Mouse (Mus musculus): ENCODE data around the gene Znhit2. TPM values are rescaled to one million over a fixed set of nuclear protein-coding genes. Genes with fewer than 3 reads are reported as not detected.

Znhit2 gene
- total and polyA plus RNA-seq, 2 experiments from 2014 or later = 40.4 to 59.1 TPM

GRCm38 (mm10) chr19:6048681-6049410 is 12.1 kb upstream of the Znhit2 start:
- no peak for TF ChIP-seq CTCF (IDR thresholded peaks at IDR 0.05)
- Histone ChIP-seq H3K4me3 (ENCODE audit: low read depth, low read length) (no peak overlapping the region), H3K9ac (replicated peaks; ENCODE audit: low read length, poor library complexity, severe bottlenecking) (no peak overlapping the region), H3K36me3 (ENCODE audit: insufficient read depth, low read length) (peaks cover 56% of the 10 kb centered on the region), H3K27ac (ENCODE audit: low read depth, low read length) (no peak overlapping the region), H3K4me2 (ENCODE audit: low read depth, low read length, poor library complexity, severe bottlenecking) (no peak overlapping the region), H3K9me3 (ENCODE audit: low read length) (no peaks in the 10 kb centered on the region), H3K4me1 (ENCODE audit: insufficient read depth, low read length) (peaks cover 10% of the 10 kb centered on the region), H3K27me3 (ENCODE audit: insufficient read depth, low read length) (no peaks in the 10 kb centered on the region)
- no peak for ATAC-seq (ENCODE audit: low FRiP score)
- 86% methylated on average over 11 of the region's 11 CpGs for WGBS
- DNase-seq (ENCODE audit: low spot score) = no peak

DNA sequence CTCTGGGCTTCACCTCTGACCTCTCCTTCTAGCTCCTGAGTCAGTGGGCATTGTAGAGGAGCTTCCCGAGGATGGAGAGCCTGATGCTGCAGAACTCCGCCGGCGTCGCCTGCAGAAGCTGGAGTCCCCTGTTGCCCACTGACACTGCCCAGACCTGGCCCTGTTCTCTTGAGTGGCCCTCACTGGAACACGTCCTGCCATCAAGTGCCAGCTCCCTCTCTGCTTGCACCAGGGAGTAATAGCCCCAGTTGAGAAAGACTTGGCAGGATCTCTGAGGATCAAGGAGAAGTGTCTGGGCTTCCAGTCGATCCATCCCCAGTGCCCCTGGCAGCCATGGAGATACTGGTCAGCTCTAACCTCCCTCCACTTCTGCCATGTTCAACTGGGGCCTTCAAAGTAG is 8.5 kb upstream of the Znhit2 start:
- Histone ChIP-seq H3K4me2 (ENCODE audit: low read depth, low read length, poor library complexity, severe bottlenecking) (no peak overlapping the region), H3K36me3 (ENCODE audit: insufficient read depth, low read length) (peaks cover 61% of the 10 kb centered on the region), H3K9me3 (ENCODE audit: low read length) (no peaks in the 10 kb centered on the region), H3K27me3 (ENCODE audit: insufficient read depth, low read length) (no peaks in the 10 kb centered on the region), H3K27ac (ENCODE audit: low read depth, low read length) (no peak overlapping the region), H3K4me3 (ENCODE audit: low read depth, low read length) (no peak overlapping the region), H3K9ac (replicated peaks; ENCODE audit: low read length, poor library complexity, severe bottlenecking) (no peak overlapping the region), H3K4me1 (ENCODE audit: insufficient read depth, low read length) (0 out of 2 replicates have a peak, but pooled peaks cover 7% of the 10 kb centered on the region)
- DNase-seq (ENCODE audit: low spot score) = no peak
- no peak for ATAC-seq (ENCODE audit: low FRiP score)
- no peak for TF ChIP-seq CTCF (IDR thresholded peaks at IDR 0.05)
- WGBS = 86% methylated on average over 7 of the region's 7 CpGs

GRCm38 (mm10) chr19:6054296-6054695 is 6.7 kb upstream of the Znhit2 start:
- TF ChIP-seq CTCF (IDR thresholded peaks at IDR 0.05) = no peak
- ATAC-seq (ENCODE audit: low FRiP score) (no peak), DNase-seq (ENCODE audit: low spot score) (no peak)
- no peak overlapping the region for H3K4me3 ChIP-seq (ENCODE audit: low read depth, low read length)
- WGBS = 86% methylated on average over 5 of the region's 5 CpGs
- H3K4me2 ChIP-seq (ENCODE audit: low read depth, low read length, poor library complexity, severe bottlenecking) = no peak overlapping the region
- no peak overlapping the region for H3K9ac ChIP-seq (replicated peaks; ENCODE audit: low read length, poor library complexity, severe bottlenecking)
- no peak overlapping the region for H3K27ac ChIP-seq (ENCODE audit: low read depth, low read length)
- peaks cover 6% of the 10 kb centered on the region; the same call in 1 of the 2 replicates for H3K4me1 ChIP-seq (ENCODE audit: insufficient read depth, low read length)
- H3K36me3 ChIP-seq (ENCODE audit: insufficient read depth, low read length) = peaks cover 48% of the 10 kb centered on the region
- H3K27me3 ChIP-seq (ENCODE audit: insufficient read depth, low read length) = no peaks in the 10 kb centered on the region
- H3K9me3 ChIP-seq (ENCODE audit: low read length) = no peaks in the 10 kb centered on the region

DNA sequence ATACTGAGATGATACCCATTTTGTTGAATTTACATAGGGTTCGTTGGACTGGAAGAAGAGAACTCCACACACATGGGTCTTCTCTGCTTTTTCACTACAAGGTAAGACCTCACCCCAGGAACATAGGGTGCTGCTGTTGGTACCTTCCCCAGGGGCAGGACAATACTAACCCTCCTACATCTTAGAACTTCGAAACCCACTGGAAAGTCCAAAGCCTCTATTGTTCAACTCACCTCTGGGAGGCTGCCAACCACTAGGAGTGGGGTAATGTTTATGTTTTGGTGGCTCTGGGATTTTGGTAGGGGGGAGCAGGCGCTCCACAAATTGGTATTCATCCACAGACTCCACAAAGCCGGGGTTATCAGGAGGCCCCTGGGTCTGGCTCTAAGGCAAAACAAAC is 4.3 kb upstream of the Znhit2 start:
- Histone ChIP-seq H3K27ac (ENCODE audit: low read depth, low read length) (no peak overlapping the region), H3K9me3 (ENCODE audit: low read length) (no peaks in the 10 kb centered on the region), H3K9ac (replicated peaks; ENCODE audit: low read length, poor library complexity, severe bottlenecking) (peak overlapping the region; percentile 78), H3K36me3 (ENCODE audit: insufficient read depth, low read length) (peaks cover 24% of the 10 kb centered on the region), H3K27me3 (ENCODE audit: insufficient read depth, low read length) (no peaks in the 10 kb centered on the region), H3K4me2 (ENCODE audit: low read depth, low read length, poor library complexity, severe bottlenecking) (peak overlapping the region; percentile 74), H3K4me3 (ENCODE audit: low read depth, low read length) (peak overlapping the region; percentile 53), H3K4me1 (ENCODE audit: insufficient read depth, low read length) (peaks cover 6% of the 10 kb centered on the region; the same call in 1 of the 2 replicates)
- no peak for TF ChIP-seq CTCF (IDR thresholded peaks at IDR 0.05)
- ATAC-seq (ENCODE audit: low FRiP score) (no peak), DNase-seq (ENCODE audit: low spot score) (no peak)
- 57% methylated on average over 4 of the region's 4 CpGs for WGBS

GRCm38 (mm10) chr19:6057313-6058096 is 3.5 kb upstream of the Znhit2 start, which contains the start of the genes Mrpl49 and Fau:
TSS of gene Mrpl49 (minus strand) at chr19:6057785.
TSS of gene Fau (plus strand) at chr19:6057844.
- H3K9ac ChIP-seq (replicated peaks; ENCODE audit: low read length, poor library complexity, severe bottlenecking) = peak within 1 kb of the TSS; percentile 85
- peak within 1 kb of the TSS; percentile 79 for H3K27ac ChIP-seq (ENCODE audit: low read depth, low read length)
- peak; percentile 89 for ATAC-seq (ENCODE audit: low FRiP score)
- no peaks in the 10 kb centered on the region for H3K9me3 ChIP-seq (ENCODE audit: low read length)
- H3K4me2 ChIP-seq (ENCODE audit: low read depth, low read length, poor library complexity, severe bottlenecking) = peak within 1 kb of the TSS; percentile 85
- DNase-seq (ENCODE audit: low spot score) = peak; percentile 99
- H3K4me1 ChIP-seq (ENCODE audit: insufficient read depth, low read length) = peaks cover 12% of the 10 kb centered on the region
- peaks cover 16% of the 10 kb centered on the region for H3K36me3 ChIP-seq (ENCODE audit: insufficient read depth, low read length)
- peak within 1 kb of the TSS; percentile 53 for H3K4me3 ChIP-seq (ENCODE audit: low read depth, low read length)
- WGBS = under 1% methylated on average over 63 of the region's 63 CpGs
- H3K27me3 ChIP-seq (ENCODE audit: insufficient read depth, low read length) = no peaks in the 10 kb centered on the region
- no peak for TF ChIP-seq CTCF (IDR thresholded peaks at IDR 0.05)

DNA sequence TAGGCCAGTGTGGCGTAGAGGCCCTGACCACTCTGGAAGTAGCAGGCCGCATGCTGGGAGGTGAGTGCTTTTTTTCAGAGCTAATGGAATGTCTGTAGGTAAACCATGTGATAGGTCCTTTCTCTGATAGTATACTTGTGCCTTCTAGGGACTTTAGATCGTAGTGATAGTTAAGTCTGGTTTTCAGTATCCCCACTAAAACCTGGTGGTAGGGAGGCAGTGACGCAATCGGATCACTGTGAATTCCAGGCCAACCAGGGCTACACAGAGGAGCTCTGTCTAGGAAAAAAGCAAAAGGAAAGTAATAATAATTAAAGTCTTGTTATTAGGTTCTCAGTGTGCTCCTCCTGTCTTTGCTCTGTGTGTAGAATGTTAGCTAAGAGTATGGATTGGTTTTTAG is 2.5 kb upstream of the Znhit2 start:
- Histone ChIP-seq H3K4me2 (ENCODE audit: low read depth, low read length, poor library complexity, severe bottlenecking) (peak overlapping the region; percentile 85), H3K27ac (ENCODE audit: low read depth, low read length) (no peak overlapping the region), H3K9ac (replicated peaks; ENCODE audit: low read length, poor library complexity, severe bottlenecking) (peak overlapping the region; percentile 85), H3K4me3 (ENCODE audit: low read depth, low read length) (peak overlapping the region; percentile 53), H3K27me3 (ENCODE audit: insufficient read depth, low read length) (no peaks in the 10 kb centered on the region), H3K9me3 (ENCODE audit: low read length) (no peaks in the 10 kb centered on the region), H3K36me3 (ENCODE audit: insufficient read depth, low read length) (peaks cover 7% of the 10 kb centered on the region), H3K4me1 (ENCODE audit: insufficient read depth, low read length) (peaks cover 13% of the 10 kb centered on the region)
- TF ChIP-seq CTCF (IDR thresholded peaks at IDR 0.05) = no peak
- WGBS = 37% methylated on average over 5 of the region's 5 CpGs
- DNase-seq (ENCODE audit: low spot score) (no peak), ATAC-seq (ENCODE audit: low FRiP score) (no peak)
